Mouse (Mus musculus) gastrocnemius, postnatal 36 days (tissue): Measurements from ENCODE around the gene B3gnt4. TPM values are rescaled to one million over a fixed set of nuclear protein-coding genes. Genes with fewer than 3 reads are reported as not detected.

Source experiments
- DNase-seq, 2 experiments: peaks; one replicate each; pipeline ENCODE4 v3.0.0; 2022
- intact Hi-C: fragments of 180-260 bp; cut with DNase I; formaldehyde crosslinking; loops from one replicate; pipeline ENCODE4 v1.15.1; 2025
- microRNA-seq, 2 experiments: library from miRNA; unstranded; fragments of <30 nt; microRNA quantifications; one replicate each; pipeline ENCODE4 v1.2.0; 2021
- total RNA-seq, 2 experiments: library from RNA; stranded (reverse); gene quantifications; 2 replicates each; pipeline ENCODE4 v1.2.3; 2021

Gene B3gnt4
- total RNA-seq, 2 experiments from 2014 or later = not detected

DNA sequence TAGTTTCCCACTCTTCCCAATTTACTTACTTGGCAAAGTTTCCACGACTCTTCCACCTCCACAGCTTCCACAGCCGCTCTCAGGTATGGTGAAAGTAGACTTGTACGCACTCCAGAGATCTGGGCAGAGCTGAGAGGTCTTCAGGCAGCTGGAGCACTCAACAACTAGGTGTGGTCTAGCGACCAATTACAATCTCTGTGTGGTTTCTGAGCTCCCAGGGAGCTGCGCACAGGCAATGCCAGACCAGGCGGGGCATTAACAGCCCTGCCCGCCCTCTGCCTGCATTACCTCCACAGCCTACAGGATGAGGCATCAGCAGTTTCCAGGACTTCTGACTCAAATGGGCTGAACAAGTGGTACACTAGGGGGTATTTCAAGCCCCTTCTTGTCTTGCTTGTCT, 15.0 kb downstream of the B3gnt4 start, which contains the start of gene Gm49027:
TSS of gene Gm49027 (minus strand) at position 208 of the 400 bp plus-strand sequence.
- intact Hi-C loops = loop anchor here (5.0 kb wide), 1 partner anchor 148 kb away; no protein-coding TSS in a partner anchor
- no peak for DNase-seq

DNA sequence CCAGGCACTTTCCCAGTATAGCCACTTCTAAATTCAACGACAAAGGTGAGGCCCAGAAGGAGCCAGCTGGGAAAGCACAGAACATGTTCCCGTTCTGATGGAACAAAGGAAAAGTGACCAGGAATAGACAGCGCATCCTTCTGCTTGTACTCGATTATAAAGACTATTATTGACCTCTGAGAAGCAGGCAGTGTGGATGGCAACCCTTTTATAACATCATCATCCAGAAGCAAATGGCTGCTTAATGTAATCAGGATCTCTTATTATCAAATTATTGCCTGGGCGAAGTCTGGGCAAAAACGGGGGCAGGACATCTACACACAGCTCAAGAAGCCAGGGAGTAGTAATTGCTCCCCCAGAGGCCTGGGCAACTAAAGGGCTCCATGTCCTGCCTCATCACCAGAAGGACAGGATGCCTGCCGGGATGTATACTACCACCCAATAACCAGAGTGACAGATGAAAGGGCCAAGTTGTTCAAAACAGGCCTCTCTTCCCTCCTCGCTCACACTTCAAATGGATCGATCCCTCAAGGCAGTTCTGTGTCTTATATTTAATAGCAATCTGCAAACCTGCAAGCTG, 15.7 kb downstream of the B3gnt4 start:
- no peak for DNase-seq
- intact Hi-C loops = loop anchor here (5.0 kb wide), 1 partner anchor 149 kb away; no protein-coding TSS in a partner anchor

- intact Hi-C loops = loop anchor here (5.0 kb wide), 1 partner anchor 151 kb away; no protein-coding TSS in a partner anchor
- DNase-seq = no peak
Observed at GRCm38 (mm10) chr5:123528641-123529040, 18.4 kb downstream of the B3gnt4 start.

- intact Hi-C loops = no loop called here
- DNase-seq = no peak
Observed at GRCm38 (mm10) chr5:123530056-123530455, 19.8 kb downstream of the B3gnt4 start.

DNA sequence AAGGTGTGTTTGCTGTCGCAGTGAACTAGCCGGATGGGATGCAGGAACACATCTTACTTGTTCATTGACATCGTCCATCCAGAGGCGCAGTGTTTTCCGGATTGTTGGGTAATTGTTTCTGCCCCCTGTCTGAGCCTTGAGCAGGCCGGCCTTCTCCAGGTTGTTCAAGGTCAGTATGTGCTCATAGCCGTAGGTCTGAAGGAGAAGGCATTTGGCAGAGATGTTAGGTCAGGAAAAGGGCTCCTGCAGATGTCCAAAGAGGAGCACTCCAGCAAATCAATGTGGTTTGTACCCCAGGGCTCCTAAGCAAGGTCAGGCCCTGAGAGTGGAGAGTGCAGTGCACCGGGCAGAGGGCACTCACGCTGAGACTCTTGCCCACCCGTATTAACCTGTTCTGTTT, 23.5 kb downstream of the B3gnt4 start:
- intact Hi-C loops = no loop called here
- DNase-seq = no peak

- intact Hi-C loops = no loop called here
Observed at GRCm38 (mm10) chr5:123555693-123556092, 45.4 kb downstream of the B3gnt4 start.

GRCm38 (mm10) chr5:123556451-123556850, 46.2 kb downstream of the B3gnt4 start:
- intact Hi-C loops = no loop called here

More at GRCm38 (mm10) chr5:123555693-123556092, 45.4 kb downstream of the B3gnt4 start:
- DNase-seq = no peak

DNA sequence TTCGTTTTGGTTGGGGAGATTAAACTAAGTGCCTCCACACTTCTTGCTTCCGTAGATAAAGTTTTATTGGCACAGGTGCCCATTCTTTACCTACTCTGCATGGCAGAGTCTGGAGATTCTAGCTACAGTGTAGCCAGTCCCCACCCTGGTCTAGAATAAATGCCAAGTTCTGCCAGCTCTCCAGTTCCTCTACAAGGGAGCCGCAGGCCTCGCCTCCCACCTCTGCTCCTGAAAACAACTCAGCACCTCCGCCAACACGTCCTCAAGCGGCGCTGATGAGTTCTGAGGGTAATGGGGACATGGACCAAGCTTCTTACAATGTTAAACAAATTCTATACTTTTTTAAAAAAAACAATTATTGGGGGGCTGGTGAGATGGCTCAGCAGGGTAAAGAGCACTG, 49.3 kb downstream of the B3gnt4 start:
- DNase-seq = no peak
- intact Hi-C loops = no loop called here

More at GRCm38 (mm10) chr5:123556451-123556850, 46.2 kb downstream of the B3gnt4 start:
- DNase-seq = peak in 1 of 2 experiments; percentile 48

- DNase-seq = no peak
- intact Hi-C loops = no loop called here
Observed at GRCm38 (mm10) chr5:123561128-123561527, 50.9 kb downstream of the B3gnt4 start.

Small RNA genes within 50 kb of the gene (microRNA-seq; reads per million reads assigned to microRNA genes)
- gene Mir7647 = 0 reads per million in 2 experiments

Other genes starting within 250 kb of the B3gnt4 start
- gene Bcl7a, start 166.6 kb upstream of the B3gnt4 start, total RNA-seq = 10 to 100 TPM in 1 of 2 experiments, 1 to 10 TPM in 1; 6.6 to 10.7 TPM
- 10 to 100 TPM; 49.7 to 50.7 TPM for gene Mlxip, start 115.7 kb upstream of the B3gnt4 start, total RNA-seq
- gene Lrrc43, start 21.2 kb upstream of the B3gnt4 start, total RNA-seq = not detected
- not detected for gene Il31, start 21.0 kb upstream of the B3gnt4 start, total RNA-seq
- 10 to 100 TPM; 36.1 to 39.0 TPM for gene Diablo, start 13.7 kb downstream of the B3gnt4 start, total RNA-seq
- gene Gm49027, start 15.0 kb downstream of the B3gnt4 start, total RNA-seq = not detected
- 10 to 100 TPM; 28.6 to 31.1 TPM for gene Vps33a, start 62.6 kb downstream of the B3gnt4 start, total RNA-seq
- 100 to 1,000 TPM; 264 to 276 TPM for gene Clip1, start 174.2 kb downstream of the B3gnt4 start, total RNA-seq
- gene Zcchc8, start 210.6 kb downstream of the B3gnt4 start, total RNA-seq = 10 to 100 TPM in 1 of 2 experiments, 1 to 10 TPM in 1; 9.9 to 17.6 TPM
- gene Rsrc2, start 239.0 kb downstream of the B3gnt4 start, total RNA-seq = 10 to 100 TPM; 30.2 to 40.5 TPM
- under 1 TPM; 0.69 to 0.92 TPM for gene Kntc1, start 239.3 kb downstream of the B3gnt4 start, total RNA-seq